Mouse (Mus musculus) central nervous system, embryonic 18 days (tissue): ENCODE measurements around the gene Gm4307. TPM values are rescaled to one million over a fixed set of nuclear protein-coding genes. Genes with fewer than 3 reads are reported as not detected.

Experiments used
- polyA plus RNA-seq: library from polyadenylated mRNA; depleted of rRNA; stranded (reverse); fragments of >200 nt; gene quantifications from 2 replicates; pipeline ENCODE4 v1.2.3, GENCODE M21; 2012; rRNA removed

The Gm4307 gene
- polyA plus RNA-seq = not detected in 2 replicates

GRCm38 (mm10) chr10:100361038-100361437, at the start of gene Gm4307:
TSS of gene Gm4307 (plus strand) at chr10:100361338.

GRCm38 (mm10) chr10:100335376-100335775, 25.8 kb upstream of the Gm4307 start, which contains the start of gene Gm4301:
TSS of gene Gm4301 (plus strand) at chr10:100335676.

GRCm38 (mm10) chr10:100340536-100340935, 20.6 kb upstream of the Gm4307 start, which contains the start of gene Gm4302:
TSS of gene Gm4302 (plus strand) at chr10:100340836.

GRCm38 (mm10) chr10:100345672-100346071, 15.5 kb upstream of the Gm4307 start, which contains the start of gene Gm4303:
TSS of gene Gm4303 (plus strand) at chr10:100345972.

GRCm38 (mm10) chr10:100350793-100351192, 10.3 kb upstream of the Gm4307 start, which contains the start of gene Gm4305:
TSS of gene Gm4305 (plus strand) at chr10:100351093.

GRCm38 (mm10) chr10:100382460-100382859, 21.3 kb downstream of the Gm4307 start, which contains the start of gene Gm4312:
TSS of gene Gm4312 (minus strand) at chr10:100382560.

Other genes starting within 250 kb of the Gm4307 start
- gene Gm4301, start 25.7 kb upstream of the Gm4307 start, polyA plus RNA-seq = not detected in 2 replicates
- not detected in 2 replicates for gene Gm4302, start 20.5 kb upstream of the Gm4307 start, polyA plus RNA-seq
- not detected in 2 replicates for gene Gm4303, start 15.4 kb upstream of the Gm4307 start, polyA plus RNA-seq
- gene Gm4305, start 10.2 kb upstream of the Gm4307 start, polyA plus RNA-seq = not detected in 2 replicates
- gene Gm4312, start 21.2 kb downstream of the Gm4307 start, polyA plus RNA-seq = not detected in 2 replicates
- 8.2 and 9.5 TPM in 2 replicates for gene Tmtc3, start 126.0 kb downstream of the Gm4307 start, polyA plus RNA-seq
- 5.5 and 6.4 TPM in 2 replicates for gene Cep290, start 126.2 kb downstream of the Gm4307 start, polyA plus RNA-seq
- 20.8 and 27.4 TPM in 2 replicates for gene 4930430F08Rik, start 229.1 kb downstream of the Gm4307 start, polyA plus RNA-seq
- gene 1700017N19Rik, start 229.1 kb downstream of the Gm4307 start, polyA plus RNA-seq = 0.05 TPM in 1 of 2 replicates, not detected in the other